Mouse (Mus musculus): ENCODE data around the gene Ankrd44. TPM values are rescaled to one million over a fixed set of nuclear protein-coding genes. Genes with fewer than 3 reads are reported as not detected.

Ankrd44 gene
- total RNA-seq, 2 experiments from 2014 or later: 18.0 to 20.9 TPM

GRCm38 (mm10) chr1:54887873-54888272 lies 38.3 kb downstream of the Ankrd44 start:
- no peak for DNase-seq

- DNase-seq: no peak
Measured at GRCm38 (mm10) chr1:54882856-54883467, 43.2 kb downstream of the Ankrd44 start.

- DNase-seq: no peak
Measured at GRCm38 (mm10) chr1:54881523-54881922, 44.7 kb downstream of the Ankrd44 start.

DNA sequence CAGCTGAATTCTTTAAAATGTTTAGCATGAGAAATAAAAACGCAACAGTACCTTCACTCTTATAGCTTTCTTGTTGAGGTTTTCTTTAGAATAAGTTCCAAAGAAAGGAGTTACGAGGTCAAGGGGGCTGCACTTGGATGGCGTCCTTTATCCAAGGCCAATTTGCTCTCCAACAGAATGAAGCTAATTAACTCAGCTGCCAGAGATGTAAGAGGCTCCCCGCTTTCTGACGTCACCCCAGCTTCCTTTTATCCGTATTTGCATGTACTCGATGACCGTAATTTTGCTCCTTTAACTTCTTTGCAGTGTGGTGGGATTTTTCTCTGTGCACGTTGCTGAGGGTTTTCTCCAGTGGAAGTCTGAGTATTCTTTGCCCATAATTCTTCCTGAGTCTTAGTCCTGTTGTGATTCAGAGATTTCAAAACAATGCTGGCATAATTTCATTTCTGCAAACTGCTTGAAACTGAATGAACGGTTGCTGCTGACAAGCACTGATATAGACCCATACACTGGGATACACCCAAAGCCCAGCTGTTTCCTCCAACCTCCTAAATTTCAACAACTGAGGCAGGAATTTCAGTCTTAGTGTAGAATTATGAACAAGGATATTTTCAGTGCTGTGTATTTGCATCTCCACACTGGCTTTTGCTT lies 48.6 kb downstream of the Ankrd44 start:
- DNase-seq: no peak

GRCm38 (mm10) chr1:54877014-54877413 lies 49.2 kb downstream of the Ankrd44 start:
- no peak for DNase-seq

DNA sequence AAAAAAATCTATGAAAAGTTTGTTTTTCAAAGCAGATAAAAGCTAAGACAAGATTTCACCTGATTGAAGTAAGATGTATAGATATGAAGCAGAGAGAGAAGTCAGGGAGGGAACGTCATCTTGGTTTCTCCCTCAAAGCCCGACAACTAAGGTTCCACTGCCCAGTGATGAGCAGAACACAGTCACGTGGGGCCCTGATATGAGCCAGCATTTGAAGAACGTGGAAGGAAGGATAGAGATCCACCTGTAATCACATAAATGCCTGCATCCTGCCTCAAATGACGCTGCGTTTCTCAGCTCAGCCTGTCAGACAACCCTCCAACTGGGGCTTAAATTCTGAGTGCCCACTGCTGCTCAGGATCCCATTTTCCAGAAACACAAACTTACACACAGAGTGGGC lies 52.1 kb downstream of the Ankrd44 start:
- DNase-seq: no peak

DNA sequence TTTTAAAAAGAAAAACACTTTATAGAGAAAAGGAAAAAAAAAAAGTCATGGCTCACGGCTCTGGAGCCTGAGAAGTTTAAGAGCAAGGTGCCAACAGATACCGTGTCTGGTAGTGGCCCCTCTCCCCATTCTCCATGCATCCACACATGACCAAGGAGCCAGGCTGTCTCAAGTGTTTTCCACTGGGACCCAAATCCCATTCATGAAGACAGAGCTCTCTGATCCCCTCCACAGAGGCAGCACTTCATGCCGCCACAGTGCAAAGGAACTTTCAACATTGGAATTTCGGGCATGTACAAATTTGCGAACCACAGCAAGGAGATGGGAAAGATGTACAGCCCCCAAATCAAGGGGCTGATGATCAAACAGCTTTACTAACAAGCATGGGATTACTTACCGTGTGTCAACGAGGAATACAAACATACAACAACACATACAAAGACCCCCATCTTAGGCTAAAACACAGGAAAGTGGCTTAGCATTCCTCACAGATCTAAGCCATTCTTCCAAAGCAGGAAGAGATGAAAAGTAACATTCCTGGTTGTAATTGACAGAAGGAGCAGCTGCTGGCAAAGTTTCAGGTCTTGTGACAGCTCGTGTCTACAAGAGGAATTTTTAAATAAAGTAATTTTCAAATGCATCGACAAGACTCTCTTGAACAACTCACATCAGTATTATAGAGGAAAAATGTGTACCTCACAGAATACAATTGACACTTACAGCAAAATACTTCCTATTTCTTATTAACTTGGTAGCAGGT lies 53.1 kb downstream of the Ankrd44 start:
- no peak for DNase-seq

GRCm38 (mm10) chr1:54871321-54871720 lies 54.9 kb downstream of the Ankrd44 start:
- no peak for DNase-seq

DNA sequence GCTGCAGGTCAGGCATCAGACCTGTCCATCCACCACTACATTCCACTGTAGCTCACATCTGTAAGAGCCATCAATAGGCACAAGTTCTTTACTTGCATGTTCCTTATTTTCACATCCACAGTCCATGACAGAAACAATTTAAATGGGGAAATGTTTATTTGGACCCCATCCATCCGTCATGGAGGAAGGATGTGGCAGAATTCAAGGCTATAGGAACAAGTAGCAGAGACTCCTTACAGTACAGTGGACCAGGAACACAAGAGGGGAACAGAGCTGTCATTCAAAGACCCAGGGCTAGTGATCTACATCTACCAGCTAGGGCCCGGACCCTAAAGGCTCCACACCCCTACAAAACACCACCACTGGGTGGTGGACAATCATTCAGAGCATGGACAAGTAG lies 55.6 kb downstream of the Ankrd44 start:
- no peak for DNase-seq

GRCm38 (mm10) chr1:54867226-54867625 lies 59.0 kb downstream of the Ankrd44 start:
- no peak for DNase-seq

- no peak for DNase-seq
Measured at GRCm38 (mm10) chr1:54866131-54866530, 60.1 kb downstream of the Ankrd44 start.

DNA sequence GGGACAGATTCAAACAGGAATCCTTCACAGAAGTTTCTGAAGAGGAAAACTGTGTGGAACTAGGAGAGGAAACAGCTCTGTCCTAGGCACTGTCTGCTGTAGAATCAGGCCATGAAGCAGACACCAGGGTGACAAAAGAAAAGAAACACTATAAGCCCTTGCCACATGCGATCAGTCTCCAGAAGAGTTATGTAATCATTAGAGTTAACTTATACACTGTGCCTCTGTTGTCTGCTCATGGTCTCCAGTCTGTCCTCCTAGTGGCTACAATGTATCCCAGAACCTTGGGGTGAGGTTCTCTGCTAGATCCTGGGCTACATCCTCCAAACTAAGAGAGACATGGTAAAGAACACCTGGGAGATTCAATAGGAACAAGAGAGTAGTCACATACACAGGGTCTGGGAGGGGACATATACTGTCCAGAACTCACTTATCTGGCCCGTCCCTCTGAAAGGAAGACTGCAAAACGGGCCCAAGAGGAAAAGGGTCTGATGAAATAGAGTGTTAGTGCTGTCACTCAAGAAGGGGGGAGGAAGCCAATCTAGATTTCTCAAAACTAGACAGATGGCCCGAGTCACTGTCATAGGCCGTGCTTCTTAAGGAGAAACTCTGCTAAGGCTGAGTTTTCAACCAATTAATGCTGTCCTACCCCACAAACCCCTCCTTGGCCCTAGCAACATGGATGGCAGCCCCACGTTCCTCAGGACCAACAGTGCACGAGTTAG lies 61.1 kb downstream of the Ankrd44 start:
- no peak for DNase-seq

GRCm38 (mm10) chr1:54860361-54860760 lies 65.8 kb downstream of the Ankrd44 start:
- DNase-seq: no peak

DNA sequence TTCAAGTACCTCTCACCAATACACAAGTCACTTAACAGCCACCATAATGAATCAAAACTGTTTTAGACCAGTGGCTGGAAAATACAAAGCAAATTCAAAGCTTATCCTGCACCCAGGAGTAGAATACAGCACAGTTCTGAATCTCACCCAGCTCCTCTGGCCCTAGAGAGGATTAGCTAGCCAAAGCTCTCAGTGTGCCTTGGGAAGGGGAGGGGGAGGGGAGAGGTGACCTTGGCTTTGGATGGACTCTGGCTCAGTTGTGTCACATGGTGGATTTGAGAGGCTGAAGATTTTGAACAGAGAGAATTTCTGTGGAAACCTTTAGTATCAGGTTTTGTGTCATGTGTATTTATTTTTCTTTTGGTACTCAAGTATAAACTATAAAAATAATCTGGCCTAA lies 66.3 kb downstream of the Ankrd44 start:
- DNase-seq: no peak

- DNase-seq: no peak
Measured at GRCm38 (mm10) chr1:54858898-54859297, 67.3 kb downstream of the Ankrd44 start.

GRCm38 (mm10) chr1:54856502-54856901 lies 69.7 kb downstream of the Ankrd44 start:
- no peak for DNase-seq

DNA sequence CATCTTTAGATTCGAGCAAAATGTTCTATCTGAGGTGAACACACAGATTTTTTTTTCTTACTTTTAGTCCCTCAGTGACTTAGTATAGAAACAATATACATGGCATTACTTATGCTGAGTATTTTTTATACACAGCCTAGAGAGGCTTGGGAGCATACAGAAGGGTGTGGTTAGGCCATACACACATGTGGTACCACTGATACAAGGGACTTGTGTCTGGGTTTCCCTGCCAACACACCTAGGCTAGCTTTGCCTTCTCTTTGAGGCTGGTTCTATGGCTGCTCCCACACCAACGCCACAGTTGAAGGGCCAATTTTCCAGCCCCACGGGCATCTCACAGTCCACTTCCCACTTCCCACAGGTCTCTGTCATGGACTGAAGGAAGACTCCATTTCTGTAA lies 70.2 kb downstream of the Ankrd44 start:
- DNase-seq: no peak

DNA sequence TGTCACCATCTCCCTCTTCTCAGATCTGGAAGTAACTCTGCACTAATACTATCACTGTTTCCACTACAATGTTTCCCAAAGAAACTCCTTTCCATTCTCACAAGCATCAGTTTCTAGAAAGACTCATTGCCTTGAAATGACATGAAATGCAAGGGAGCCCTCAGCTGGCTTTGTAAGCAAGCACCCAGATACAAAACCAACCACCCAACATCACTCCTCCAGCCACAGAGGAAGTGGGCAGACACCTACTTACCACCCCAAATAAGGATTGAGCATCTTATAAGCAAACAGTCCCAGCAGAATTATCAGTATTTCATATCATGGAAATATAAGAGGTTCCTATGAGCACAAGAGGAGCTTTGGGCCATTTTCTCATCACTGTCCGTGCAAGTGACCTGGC lies 71.8 kb downstream of the Ankrd44 start:
- no peak for DNase-seq

- no peak for DNase-seq
Measured at GRCm38 (mm10) chr1:54853311-54854000, 72.7 kb downstream of the Ankrd44 start.

GRCm38 (mm10) chr1:54851610-54852009 lies 74.6 kb downstream of the Ankrd44 start:
- DNase-seq: no peak

DNA sequence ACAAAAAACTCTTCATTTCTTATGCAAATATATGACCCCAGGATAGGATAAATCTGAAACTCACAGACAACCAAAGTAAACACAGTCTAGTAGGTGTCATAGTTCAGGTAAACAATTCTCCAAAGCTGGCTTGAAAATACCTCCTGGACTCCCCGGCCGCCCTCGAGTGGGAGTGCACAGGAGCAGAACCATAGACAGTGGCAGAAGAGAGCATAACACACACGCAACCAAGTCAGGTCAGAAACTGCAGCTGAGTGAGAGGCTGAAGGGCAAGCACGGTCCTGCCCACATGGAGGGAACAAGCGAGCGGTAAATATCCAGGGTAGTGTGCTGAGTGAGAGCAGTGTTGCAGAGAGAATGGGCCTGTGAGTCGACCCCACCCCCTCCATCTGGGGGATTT lies 76.1 kb downstream of the Ankrd44 start:
- DNase-seq: no peak

DNA sequence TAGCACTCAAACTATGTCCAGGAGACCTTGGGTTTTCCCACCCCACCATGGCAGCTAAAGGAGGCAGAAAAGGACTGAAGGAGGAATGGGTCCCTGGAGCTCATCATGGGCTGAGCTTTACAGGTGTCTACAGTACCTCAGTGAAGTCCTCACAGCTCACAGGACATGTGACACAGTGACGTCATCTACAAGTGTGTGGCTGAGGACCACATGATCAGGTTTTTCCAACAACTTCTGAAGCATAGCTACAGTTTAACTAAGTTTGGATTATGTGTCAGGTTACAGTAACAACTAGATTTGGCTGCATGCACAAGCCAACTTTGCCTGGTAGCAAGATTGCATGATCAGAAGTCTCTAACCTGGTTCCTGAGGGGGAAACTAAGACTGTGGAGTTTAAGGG lies 78.9 kb downstream of the Ankrd44 start:
- no peak for DNase-seq

Measured in heart, postnatal 4 days (tissue).